Mouse (Mus musculus): ENCODE data around the gene Mrps7. TPM values are rescaled to one million over a fixed set of nuclear protein-coding genes. Genes with fewer than 3 reads are reported as not detected.

Gene Mrps7
- total RNA-seq, 2 experiments from 2014 or later: 49.8 to 57.9 TPM

DNA sequence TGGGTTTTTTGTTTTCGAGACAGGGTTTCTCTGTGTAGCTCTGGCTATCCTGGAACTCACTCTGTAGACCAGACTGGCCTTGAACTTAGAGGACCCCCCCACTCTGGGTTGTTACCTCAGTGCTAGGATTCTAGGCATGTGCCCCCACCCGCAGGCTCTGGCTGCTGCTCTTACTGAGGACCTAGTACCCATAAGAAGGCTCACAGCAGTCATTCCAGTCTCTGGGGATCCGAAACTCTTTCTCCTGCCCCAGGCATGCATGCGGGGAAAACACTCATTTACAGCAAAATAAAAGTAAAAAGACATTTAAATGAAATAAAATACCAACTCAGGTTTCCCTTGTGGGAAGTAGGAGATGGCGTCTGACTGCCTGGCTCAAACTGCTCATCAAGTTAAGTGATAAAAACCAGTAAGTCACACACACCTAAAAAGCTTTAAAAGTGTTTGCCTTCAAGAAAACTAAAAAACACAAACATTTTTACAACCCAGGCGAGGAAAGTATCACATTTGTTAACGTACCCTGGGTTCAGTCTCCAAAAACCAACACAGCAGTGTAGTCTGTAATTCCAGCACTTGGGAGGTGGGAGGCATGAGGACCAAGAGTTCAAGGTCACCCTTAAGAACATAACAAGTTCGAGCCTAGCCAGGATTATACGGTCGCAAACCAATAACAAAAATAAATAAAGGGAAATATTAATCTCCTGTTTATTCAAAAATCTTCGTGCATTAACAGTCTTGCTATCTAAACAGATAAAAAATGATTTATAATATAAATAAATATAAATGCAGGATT is 23.3 kb downstream of the Mrps7 start:
- intact Hi-C loops (cut with DNase I): no loop called here
- DNase-seq (ENCODE audit: low spot score in 2 of 2): no peak

DNA sequence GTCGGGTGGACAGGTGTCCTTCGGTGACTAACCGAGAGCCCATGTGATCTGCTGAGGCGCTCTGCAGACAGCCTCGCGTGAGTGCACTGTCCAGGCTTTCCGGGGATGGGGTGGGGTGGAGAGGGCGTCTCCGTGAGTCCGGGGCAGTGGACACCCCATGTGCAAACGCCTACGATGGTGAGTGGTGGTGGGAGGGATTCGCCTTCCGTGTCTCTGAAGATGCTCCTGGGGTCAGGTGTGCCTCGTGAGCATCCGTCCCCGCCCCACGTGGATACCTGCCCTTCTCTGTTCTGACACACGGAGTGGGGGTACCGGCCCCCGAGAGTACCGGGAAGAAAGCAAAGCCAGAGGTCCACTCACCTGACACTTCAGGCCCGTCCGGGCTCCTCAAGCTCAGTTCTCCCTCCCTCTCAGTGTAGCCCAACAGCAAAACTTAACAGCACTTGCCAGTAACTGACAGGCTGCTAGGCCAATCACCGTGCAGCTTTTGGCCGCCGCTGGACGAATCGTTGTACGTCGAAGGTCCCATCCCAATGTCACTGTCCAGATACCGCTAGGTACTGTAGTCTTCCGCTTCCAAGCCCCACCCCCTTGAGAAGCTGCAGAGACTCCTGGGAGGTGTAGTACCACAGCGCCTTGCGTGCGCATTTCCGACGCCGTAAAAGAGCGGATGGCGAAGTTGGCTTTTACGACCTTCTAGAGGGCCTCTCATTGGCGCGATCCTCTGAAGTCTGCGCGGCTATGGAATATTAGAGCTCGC is 24.2 kb downstream of the Mrps7 start, which contains the start of gene Slc25a19:
Slc25a19 (minus strand) TSS at position 591 of the 760 bp plus-strand sequence.
- intact Hi-C loops (cut with DNase I): no loop called here
- DNase-seq (ENCODE audit: low spot score in 2 of 2): peak; percentile 99

DNA sequence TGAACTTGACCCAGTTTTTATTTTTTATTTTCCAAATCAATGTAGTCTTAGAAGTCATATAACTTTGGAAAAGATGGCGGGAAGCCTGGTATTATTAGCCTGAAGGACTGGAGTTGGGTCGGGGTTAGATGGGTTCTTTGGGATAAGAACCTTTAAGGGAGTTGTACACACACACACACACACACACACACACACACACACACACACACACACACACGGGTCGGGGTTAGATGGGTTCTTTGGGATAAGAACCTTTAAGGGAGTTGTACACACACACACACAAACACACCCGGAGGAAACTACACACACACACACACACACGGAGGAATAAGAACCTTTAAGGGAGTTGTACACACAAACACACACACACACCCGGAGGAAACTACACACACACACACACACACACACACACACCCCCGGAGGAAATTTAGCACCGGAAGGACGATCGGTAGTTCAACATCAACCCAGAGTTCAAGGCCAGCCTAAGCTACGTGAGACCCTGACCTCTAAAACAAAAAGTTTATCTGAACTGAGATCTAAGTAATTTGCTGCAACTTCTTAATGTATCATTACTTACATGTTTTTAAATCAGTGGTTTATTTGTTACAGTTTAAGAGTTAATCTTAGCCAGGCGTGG is 24.9 kb downstream of the Mrps7 start:
- DNase-seq (ENCODE audit: low spot score in 2 of 2): no peak
- intact Hi-C loops (cut with DNase I): no loop called here

DNA sequence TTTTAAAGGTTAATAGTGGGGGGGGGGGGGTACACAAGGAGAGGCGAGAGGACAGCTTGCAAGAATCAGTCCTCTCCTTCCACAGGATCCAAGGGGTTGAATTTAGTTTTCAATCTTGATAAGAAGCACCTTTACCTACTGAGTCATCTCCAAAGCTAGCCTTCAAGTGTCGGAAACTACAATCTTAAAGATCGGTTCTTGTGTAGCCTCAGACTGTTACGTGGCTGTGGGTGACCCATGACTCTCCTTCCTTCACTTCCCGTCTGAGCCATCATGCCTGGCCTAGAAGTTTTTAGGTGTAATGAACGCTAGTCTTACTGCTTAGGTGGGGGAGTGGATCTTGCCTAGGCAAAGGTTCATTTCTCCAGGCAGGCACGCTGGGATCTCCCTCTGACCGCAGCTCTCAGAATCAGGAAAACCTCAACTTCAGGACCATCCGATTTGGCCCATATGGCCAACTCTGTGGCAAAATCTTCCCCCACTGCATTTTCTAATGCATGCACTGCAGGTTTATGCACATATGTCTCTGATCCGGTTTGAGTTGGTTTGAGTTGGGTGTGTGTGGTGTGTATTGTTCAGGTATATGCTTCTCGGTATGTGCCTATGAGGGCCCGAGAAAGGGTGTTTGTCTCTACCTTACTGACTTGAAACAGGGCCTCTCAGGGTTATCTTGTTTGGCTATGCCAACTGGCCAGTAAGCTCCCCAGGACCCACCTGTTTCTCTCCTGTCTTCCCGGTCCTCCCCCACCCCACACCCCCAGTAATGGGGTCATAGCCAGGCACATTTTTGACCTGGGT is 26.2 kb downstream of the Mrps7 start:
- intact Hi-C loops (cut with DNase I): no loop called here
- no peak for DNase-seq (ENCODE audit: low spot score in 2 of 2)

DNA sequence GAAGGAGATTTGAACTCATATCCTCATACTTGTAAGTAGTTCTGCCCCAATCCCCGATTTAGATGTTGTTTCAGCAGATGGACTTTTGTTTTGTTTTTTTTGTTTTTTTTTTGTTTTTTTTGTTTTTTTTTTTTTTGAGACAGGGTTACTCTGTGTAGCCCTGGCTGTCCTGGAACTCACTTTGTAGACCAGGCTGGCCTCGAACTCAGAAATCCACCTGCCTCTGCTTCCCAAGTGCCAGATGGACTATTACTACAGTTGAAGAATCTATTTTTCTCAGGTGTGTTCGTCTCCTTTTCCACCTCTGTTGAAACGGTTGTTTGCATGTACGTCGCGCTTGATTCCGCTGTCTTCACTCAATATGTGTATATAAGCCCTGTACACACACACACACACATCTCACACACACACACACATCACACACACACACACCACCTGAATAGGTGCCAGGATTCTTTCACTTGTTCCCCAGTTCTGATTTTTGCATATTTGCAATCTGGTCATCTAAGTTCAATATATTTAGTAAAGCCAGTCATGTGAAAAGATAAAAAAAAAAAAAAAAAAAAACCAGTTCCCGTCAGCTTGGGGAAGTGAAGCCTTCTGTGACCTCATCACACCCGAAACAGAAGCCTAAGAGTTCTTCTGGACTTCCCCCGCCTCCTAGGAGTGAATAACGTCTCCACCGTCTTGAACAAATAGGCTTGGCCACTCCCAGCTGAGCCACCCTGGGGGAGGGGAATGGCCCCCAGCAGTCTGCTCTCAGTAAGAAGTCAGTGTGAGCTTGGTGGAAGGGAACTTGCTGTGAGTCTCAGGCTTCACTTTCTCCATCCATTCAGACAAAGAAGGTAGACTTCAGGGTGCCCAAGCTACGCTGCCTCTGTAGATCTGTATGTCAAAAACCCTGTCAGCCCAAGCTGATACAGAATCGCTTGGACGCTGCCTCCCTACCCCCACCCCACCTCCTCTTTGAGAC is 27.1 kb downstream of the Mrps7 start:
- intact Hi-C loops (cut with DNase I): no loop called here
- DNase-seq (ENCODE audit: low spot score in 2 of 2): no peak

DNA sequence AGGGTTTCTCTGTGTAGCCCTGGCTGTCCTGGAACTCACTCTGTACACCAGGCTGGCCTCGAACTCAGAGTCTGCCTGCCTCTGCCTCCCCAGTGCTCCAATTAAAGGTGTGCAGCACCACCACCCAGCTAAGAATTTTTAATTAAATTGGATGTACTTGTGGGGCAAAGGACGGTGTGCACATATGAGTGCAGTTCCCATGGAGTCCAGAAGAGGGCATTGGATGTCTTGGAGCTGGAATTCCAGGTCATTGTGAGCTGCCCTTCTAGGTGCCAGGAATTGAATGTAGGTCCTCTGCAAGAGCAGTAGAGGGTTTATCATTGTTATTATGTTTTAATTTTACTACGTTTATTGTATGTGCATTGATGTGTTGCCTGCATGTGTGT is 27.8 kb downstream of the Mrps7 start:
- intact Hi-C loops (cut with DNase I): no loop called here
- no peak for DNase-seq (ENCODE audit: low spot score in 2 of 2)

DNA sequence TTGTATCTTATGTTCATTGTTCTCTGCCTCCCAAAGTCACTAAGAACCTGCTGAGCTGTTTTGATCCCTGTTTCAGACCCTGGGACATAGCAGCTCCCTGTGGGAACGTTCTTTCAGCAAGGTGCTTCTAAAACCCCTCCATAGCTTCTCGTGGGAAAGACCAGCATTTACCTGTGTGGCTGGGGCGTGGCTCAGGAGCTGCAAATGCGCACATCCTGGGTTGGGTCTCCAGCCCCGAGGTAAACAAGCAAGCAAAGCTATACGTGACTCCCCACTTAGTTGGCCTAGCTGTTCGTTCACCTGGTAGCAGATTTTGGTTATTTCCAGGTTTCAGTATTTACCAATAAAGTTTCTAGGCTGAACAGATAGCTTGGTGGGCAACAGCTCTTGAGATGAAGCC is 28.5 kb downstream of the Mrps7 start:
- intact Hi-C loops (cut with DNase I): no loop called here
- DNase-seq (ENCODE audit: low spot score in 2 of 2): no peak

DNA sequence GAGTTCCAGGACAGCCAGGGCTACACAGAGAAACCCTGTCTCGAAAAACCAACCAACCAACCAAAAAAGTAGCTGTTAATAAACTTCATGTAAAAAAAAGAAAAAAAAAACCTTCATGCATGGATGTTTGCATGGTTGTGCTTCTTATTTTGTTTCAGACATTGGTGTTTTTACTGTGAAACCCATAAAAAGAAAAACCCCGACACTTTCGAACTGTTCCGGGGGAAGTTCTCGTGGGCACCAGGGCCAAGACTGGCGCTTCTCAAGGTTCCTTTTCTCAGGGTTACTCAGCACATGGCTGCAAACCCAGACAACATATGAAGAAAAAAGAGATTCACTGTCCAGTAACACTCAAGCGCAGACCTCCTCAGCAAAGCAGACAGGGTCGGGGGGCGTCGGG is 29.1 kb downstream of the Mrps7 start:
- DNase-seq (ENCODE audit: low spot score in 2 of 2): no peak
- intact Hi-C loops (cut with DNase I): no loop called here

DNA sequence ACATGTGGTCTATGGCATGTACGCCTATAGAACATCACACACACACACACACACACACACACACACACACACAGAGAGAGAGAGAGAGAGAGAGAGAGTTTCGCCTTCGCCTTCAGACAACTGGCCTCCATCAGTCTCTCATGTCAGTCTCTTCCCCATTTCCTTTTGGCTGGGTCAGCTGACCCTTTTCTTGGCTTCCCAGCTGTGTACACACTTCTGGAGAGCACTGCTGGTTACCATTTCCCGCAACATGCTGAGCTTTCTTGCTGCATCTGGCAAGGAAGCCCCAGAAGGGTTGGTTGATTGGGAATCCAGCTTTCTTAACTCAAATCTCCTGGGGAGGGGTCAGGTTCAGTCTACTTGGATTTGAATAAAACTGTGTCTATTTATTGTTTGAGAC is 30.4 kb downstream of the Mrps7 start:
- intact Hi-C loops (cut with DNase I): no loop called here
- no peak for DNase-seq (ENCODE audit: low spot score in 2 of 2)

DNA sequence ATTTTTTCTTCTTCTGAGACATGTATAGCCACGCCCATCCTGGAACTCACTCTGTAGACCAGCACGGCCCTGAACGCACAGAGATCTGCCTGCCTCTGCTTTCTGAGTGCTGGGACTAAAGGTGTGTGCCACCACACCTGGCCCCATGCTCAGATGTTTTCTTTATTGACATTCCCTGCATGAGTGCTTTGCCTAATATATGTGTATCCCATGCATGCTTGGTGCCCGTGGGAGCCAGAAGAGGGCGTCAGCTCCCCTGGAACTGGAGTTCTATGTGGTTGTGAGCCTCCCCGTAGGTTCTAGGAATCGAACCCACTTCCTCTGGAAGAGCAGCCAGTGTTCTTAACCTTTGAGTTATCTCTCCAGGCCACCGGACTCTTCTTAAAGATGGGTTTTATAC is 31.3 kb downstream of the Mrps7 start:
- intact Hi-C loops (cut with DNase I): no loop called here
- DNase-seq (ENCODE audit: low spot score in 2 of 2): no peak

DNA sequence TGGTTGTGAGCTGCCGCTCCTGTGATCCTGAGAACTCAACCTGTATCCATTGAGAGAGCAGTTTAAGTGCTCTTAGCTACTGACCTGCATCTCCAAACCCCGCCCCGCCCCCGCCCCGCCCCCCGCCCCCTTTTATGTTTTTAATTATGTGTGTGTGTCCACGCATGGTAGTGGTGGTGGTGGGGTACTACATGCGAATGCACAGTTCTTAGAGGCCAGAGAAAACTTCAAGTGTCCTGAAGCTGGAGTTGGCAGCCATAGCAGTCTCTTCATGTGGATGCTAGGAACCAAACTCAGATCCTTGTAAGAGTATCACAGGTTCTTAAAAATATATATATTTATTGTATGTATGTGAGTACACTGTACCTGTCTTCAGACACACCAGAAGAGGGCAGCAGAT is 31.8 kb downstream of the Mrps7 start:
- intact Hi-C loops (cut with DNase I): no loop called here

DNA sequence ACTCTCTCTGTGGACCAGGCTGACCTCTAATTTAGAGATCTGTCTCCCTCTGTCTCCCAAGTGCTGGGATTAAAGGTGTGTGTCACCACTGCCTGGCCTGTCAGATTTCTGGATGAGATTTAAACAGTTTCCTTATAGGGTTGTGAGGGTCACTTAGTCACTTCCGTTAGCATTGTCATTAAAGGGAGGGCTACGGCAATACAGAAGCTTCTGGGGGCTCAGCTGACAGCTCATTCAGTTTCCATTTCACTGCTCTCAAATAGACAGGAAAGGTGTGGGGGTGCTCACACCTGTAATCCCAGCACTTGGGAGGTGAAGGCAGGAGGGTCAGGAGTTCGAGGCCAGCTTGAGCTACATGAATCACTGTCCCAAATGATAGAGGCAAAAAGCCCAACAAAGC is 33.2 kb downstream of the Mrps7 start:
- intact Hi-C loops (cut with DNase I): no loop called here
- DNase-seq (ENCODE audit: low spot score in 2 of 2): no peak

More for the DNA sequence above, 31.8 kb downstream of the Mrps7 start:
- DNase-seq (ENCODE audit: low spot score in 2 of 2): no peak

DNA sequence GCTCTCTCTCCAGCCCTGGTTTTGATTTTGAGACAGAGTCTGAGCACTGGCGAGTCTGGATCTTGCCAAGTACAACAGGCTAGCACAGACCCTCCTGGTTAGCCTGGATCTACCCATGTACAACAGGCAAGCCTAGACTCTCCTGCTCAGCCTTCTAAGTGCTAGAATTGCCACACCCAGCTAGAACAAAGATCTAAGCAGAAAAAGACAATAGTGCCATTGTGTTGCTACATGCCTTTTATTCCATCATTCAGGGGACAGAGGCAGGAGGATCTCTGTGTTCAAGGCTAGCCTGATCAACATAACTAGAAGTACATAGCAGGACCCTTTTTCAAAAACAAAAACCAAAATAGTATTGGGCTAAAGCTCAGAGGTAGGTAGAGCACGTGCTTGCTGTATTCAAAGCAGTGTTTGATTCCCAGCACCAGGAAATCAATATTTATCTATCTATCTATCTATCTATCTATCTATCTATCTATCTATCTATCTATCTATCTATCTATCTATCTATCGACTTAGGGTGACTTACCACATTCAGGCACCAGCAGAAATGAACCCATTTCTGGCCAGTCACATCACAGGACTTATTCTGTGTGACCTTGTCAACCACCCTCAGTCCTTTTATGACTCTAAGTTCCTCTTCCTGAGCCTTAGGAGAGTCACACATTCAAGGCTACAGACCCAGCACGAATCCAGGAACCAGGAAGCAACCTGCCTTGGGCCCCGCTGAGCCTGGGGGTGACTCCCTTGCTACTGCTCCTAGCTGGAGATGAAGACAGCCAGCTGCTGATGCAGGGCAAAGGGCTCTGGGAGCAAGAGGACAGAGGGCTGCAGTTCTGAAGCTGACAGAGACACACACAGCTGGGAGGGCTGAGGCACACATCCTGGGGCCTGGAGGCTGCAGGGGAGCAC is 35.0 kb downstream of the Mrps7 start:
- intact Hi-C loops (cut with DNase I): no loop called here
- DNase-seq (ENCODE audit: low spot score in 2 of 2): no peak

DNA sequence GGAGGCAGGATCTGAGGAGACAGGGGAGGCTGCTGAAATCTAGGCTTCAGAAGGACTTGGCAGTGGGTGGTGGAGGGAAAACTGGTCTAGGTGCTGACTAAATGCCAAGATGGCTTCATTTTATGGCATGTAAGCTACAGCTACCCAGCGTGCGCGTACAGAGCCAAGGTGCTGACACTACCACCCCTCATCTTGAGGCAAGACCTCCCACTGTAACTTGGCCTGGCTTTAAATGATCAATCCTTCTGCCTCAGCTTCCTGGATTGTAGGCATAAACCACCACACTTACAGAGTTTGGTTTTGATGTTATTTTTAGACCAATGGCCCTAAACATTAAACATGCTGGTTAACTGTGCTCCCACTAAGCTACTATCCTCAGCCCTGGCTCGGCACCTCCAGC is 35.8 kb downstream of the Mrps7 start:
- intact Hi-C loops (cut with DNase I): no loop called here
- no peak for DNase-seq (ENCODE audit: low spot score in 2 of 2)

DNA sequence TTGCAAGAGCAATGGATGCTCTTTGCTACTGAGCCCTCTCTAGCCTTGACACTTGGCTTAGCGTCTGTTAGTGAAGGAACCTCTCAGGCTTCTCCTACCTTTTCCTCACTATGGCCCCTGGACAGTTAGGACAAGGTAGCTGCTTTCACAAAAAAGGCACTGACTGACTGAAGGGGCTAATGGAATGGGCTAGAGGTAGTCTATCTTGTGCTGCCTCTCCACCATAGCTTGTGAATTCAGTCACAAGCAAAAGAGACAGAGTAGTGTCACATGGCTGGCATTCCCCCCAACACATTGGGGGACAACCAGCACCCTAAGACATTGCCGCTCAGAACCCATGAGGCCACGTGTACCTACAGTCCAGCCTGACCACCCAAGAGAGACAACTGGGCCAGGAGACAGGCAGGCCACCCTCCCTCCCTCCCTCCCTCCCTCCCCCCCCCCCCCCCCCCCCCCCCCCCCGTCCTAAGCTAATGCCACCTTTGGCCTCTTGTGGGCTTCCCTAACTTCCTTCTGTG is 36.6 kb downstream of the Mrps7 start:
- DNase-seq (ENCODE audit: low spot score in 2 of 2): no peak
- intact Hi-C loops (cut with DNase I): no loop called here

DNA sequence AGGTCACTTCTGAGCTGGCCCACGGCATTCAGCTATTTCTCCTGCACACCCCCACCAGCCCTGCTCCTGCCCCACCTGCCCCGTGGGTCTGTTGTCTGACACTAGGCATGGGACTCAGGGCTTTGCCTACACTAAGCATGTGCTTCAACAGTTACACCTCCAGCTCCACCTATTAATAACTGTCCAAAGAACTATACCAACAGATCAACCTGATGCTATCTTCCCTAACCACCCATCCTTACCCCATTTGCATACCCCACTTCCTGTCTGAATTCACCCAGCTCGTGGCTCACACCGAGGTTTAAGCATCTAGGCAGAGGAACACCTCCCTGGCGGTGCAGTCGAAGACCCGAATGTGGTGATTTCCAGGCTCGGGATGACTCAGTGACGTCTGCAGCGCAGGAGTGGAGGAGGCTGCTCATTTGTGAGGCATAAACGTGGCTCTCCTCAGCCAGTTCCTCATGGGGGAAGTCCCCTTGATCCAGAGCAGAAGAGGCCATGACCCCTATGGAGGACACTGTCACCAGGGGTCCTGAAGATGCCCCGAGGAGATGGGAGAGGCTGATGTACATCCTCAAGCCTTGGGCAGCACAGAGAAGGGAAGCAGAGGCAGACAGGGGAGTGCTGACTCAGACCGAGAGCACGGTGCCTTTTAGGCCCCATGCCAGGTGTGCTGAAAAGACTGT is 37.4 kb downstream of the Mrps7 start:
- DNase-seq (ENCODE audit: low spot score in 2 of 2): peak in 1 of 2 experiments; percentile 33
- intact Hi-C loops (cut with DNase I): no loop called here

DNA sequence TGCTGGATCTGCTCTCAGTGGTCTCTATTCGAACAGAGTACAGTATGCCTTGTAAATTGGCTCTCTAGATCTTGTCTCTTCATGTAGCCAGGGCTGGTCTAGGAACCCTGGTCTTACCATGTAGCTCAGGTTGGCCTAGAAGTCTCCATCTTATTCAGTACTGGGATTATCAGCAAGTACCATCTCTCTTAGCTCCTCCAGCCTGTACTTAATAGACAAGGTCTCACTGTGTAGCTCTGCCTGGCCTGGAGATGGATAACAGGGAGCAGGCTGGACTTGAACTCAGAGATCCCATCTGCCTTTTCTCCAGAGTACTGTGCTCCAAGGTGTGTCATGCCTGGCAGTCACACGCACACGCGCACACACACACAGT is 37.9 kb downstream of the Mrps7 start:
- DNase-seq (ENCODE audit: low spot score in 2 of 2): no peak
- intact Hi-C loops (cut with DNase I): no loop called here

Measured in left cerebral cortex, postnatal 36 days (tissue).